ENCODE assay signal across 9 mouse cellular contexts in the genomic region with DNA sequence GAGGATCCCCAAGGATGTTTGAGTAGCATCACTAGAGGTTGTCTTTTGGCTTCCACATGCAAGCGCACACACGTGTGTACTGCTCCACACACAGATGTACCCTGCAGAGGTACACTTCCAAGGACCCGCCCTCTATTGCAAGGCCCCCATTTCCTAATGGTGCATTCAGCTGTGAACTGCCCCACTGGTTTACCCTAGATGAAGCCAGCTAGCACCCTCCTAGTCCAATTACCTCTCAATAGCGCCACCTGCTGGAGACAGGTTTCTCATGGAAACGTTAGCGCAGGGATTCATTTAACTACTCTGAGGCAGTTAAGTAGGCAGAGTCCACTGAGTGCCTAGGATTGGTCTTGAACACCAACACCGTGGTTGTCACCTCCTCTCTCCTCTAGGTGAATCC. TPM values are rescaled to one million over a fixed set of nuclear protein-coding genes. Genes with fewer than 3 reads are reported as not detected.
A peak's percentile ranks its signal among the peaks of the same experiment; 100 is the strongest.
DNase-seq lines count a peak whose midpoint lies in the region; ATAC-seq lines count a peak whose summit lies in the region.
"Had no signal": no experiment of that assay in that cellular context is flagged by ENCODE, and none has a peak within 500 bp of the region (broad histone marks: within the 10 kb centered on the region; RNA-seq: fewer than 3 reads in every experiment).

No protein-coding gene starts in this region.

- intact Hi-C loops in left cerebral cortex, postnatal 4 days (cut with DNase I) = no loop called here

- no peak for ATAC-seq in neural tube, embryonic 15.5 days (ENCODE audit: low FRiP score)
- ATAC-seq in neural tube, embryonic 13.5 days (ENCODE audit: low read depth) = peak; percentile 49; the same call in 1 of the 2 replicates

- peak; percentile 81 for DNase-seq in neural tube, embryonic 10.5 days (ENCODE audit: extremely low spot score, low spot score)
- DNase-seq in cerebellum, postnatal 25 days = peak; percentile 87 to 93
- DNase-seq in frontal cortex, postnatal 36 days (ENCODE audit: low spot score in 2 of 2) = peak; percentile 84 to 90
- DNase-seq in kidney, adult 8-10 months = peak; percentile 11 to 76
- DNase-seq in left cerebral cortex, postnatal 4 days = peak; percentile 91
- DNase-seq in thymus, postnatal 0 days (ENCODE audit: low spot score) = peak; percentile 35

- no peaks in the 10 kb centered on the region for H3K9me3 ChIP-seq in neural tube, embryonic 15.5 days (replicated peaks)
- H3K9me3 ChIP-seq in neural tube, embryonic 13.5 days = no peaks in the 10 kb centered on the region
- H3K9me3 ChIP-seq: midbrain, embryonic 12.5 days had no signal

- H3K27me3 ChIP-seq in neural tube, embryonic 15.5 days (replicated peaks) = no peaks in the 10 kb centered on the region
- H3K27me3 ChIP-seq in neural tube, embryonic 13.5 days = no peaks in the 10 kb centered on the region
- H3K27me3 ChIP-seq: midbrain, embryonic 12.5 days had no signal

- no peak overlapping the region for H3K27ac ChIP-seq in neural tube, embryonic 15.5 days (replicated peaks)
- H3K27ac ChIP-seq in neural tube, embryonic 13.5 days (replicated peaks) = no peak overlapping the region
- H3K27ac ChIP-seq: midbrain, embryonic 12.5 days had no signal

- no peak overlapping the region for H3K9ac ChIP-seq in neural tube, embryonic 15.5 days (replicated peaks)
- H3K9ac ChIP-seq in neural tube, embryonic 13.5 days = no peak overlapping the region
- H3K9ac ChIP-seq: midbrain, embryonic 12.5 days had no signal

- peaks cover 17% of the 10 kb centered on the region for H3K4me1 ChIP-seq in neural tube, embryonic 15.5 days
- H3K4me1 ChIP-seq in neural tube, embryonic 13.5 days (replicated peaks) = peaks cover 18% of the 10 kb centered on the region

- H3K4me3 ChIP-seq in neural tube, embryonic 15.5 days (replicated peaks) = no peak overlapping the region
- no peak overlapping the region for H3K4me3 ChIP-seq in neural tube, embryonic 13.5 days
- H3K4me3 ChIP-seq: midbrain, embryonic 12.5 days had no signal

- 31% methylated on average over 7 of the region's 7 CpGs for WGBS in neural tube, embryonic 15.5 days
- WGBS in neural tube, embryonic 13.5 days = 28% methylated on average over 7 of the region's 7 CpGs

- H3K4me2 ChIP-seq in neural tube, embryonic 15.5 days = no peak overlapping the region
- H3K4me2 ChIP-seq in neural tube, embryonic 13.5 days = no peak overlapping the region
- H3K4me2 ChIP-seq: midbrain, embryonic 12.5 days had no signal

- H3K36me3 ChIP-seq in neural tube, embryonic 15.5 days = no peaks in the 10 kb centered on the region
- no peaks in the 10 kb centered on the region for H3K36me3 ChIP-seq in neural tube, embryonic 13.5 days
- H3K36me3 ChIP-seq: midbrain, embryonic 12.5 days had no signal

RNA-seq across cellular contexts. Expression of gene Rbfox1, which starts 46.5 kb away (rescaled TPM):
- 300 and 351 TPM in 2 replicates for polyA plus RNA-seq in neural tube, embryonic 15.5 days (2015; fragmentation: Nextera tagmentation; extraction: Ambion mirVana)
- 100 to 1,000 TPM; 244 to 249 TPM for total RNA-seq in left cerebral cortex, postnatal 4 days (2021)
- polyA plus RNA-seq in neural tube, embryonic 13.5 days (2015; fragmentation: Nextera tagmentation; extraction: Ambion mirVana) = 229 and 241 TPM in 2 replicates
- 1.6 and 3.2 TPM in 2 replicates for polyA plus RNA-seq in thymus, postnatal 0 days (2015; fragmentation: Nextera tagmentation; extraction: Ambion mirVana)

Comparison
In these comparisons a context has a peak if more than half of its experiments do, and no peak if none do; other contexts are left out.
1. DNase-seq: peak in every context shown above with its lines; median percentile 91 in left cerebral cortex, postnatal 4 days; 90 in cerebellum, postnatal 25 days; 87 in frontal cortex, postnatal 36 days; 81 in neural tube, embryonic 10.5 days; 44 in kidney, adult 8-10 months; 35 in thymus, postnatal 0 days.
2. RNA of gene Rbfox1, which starts 46.5 kb away (polyA plus RNA-seq): 300 to 351 TPM in neural tube, embryonic 15.5 days and 229 to 241 TPM in neural tube, embryonic 13.5 days; 1.6 to 3.2 TPM in thymus, postnatal 0 days; every median in the first group is over 10 times any median in the second.